Mouse (Mus musculus) CH12.LX (cell line): Measurements from ENCODE around the gene Slc35b4.

Experiments used
- CTCF ChIP-seq, 2 experiments: IDR thresholded peaks in 1 of 2; conservative IDR thresholded peaks in 1 of 2; 2 replicates each; pipeline ENCODE4 v1.5.1; 2011 to 2012; ENCODE audit warnings: low read depth in 2 of 2, low read length in 2 of 2, improper control_type of control experiment in 1 of 2, inconsistent platforms in 1 of 2, mild to moderate bottlenecking in 1 of 2, moderate library complexity in 1 of 2
- ETS1 ChIP-seq: conservative IDR thresholded peaks from 2 replicates; pipeline ENCODE4 v1.6.1; 2012; ENCODE audit warnings: low read depth, mild to moderate bottlenecking, inconsistent platforms, low read length, improper control_type of control experiment, moderate library complexity
- HCFC1 ChIP-seq: IDR thresholded peaks from 2 replicates; pipeline ENCODE4 v1.6.1; 2012; ENCODE audit warnings: low read depth, mild to moderate bottlenecking, inconsistent platforms, low read length, improper control_type of control experiment
- POLR2A ChIP-seq: IDR thresholded peaks from 2 replicates; pipeline ENCODE4 v1.6.1; 2011; ENCODE audit warnings: low read depth, mild to moderate bottlenecking, improper control_type of control experiment, low read length
- TBP ChIP-seq: conservative IDR thresholded peaks from 2 replicates; pipeline ENCODE4 v1.6.1; 2011; ENCODE audit warnings: low read depth, low read length, improper control_type of control experiment
- TCF12 ChIP-seq: IDR thresholded peaks from 2 replicates; pipeline ENCODE4 v1.6.1; 2014; ENCODE audit warnings: low read depth, mild to moderate bottlenecking, inconsistent platforms, low read length, improper control_type of control experiment

GRCm38 (mm10) chr6:34149066-34149465 lies 27.8 kb downstream of the Slc35b4 start:
- no peak for TF ChIP-seq HCFC1
- no peak for TF ChIP-seq CTCF (conservative IDR thresholded peaks at IDR 0.05 in 1 of 2, IDR thresholded peaks at IDR 0.05 in 1 of 2; ENCODE audit: low read depth in 2 of 2, low read length in 2 of 2)
- no peak for TF ChIP-seq ETS1
- no peak for TF ChIP-seq TBP
- TF ChIP-seq TCF12, result no peak
- no peak for TF ChIP-seq POLR2A
